Mouse (Mus musculus) MEL (cell line): Measurements from ENCODE around the gene Smad9. TPM values are rescaled to one million over a fixed set of nuclear protein-coding genes. Genes with fewer than 3 reads are reported as not detected.
A peak's percentile ranks its signal among the peaks of the same experiment; 100 is the strongest.

Experiments used
- DNase-seq: peaks from one replicate; pipeline ENCODE4 v3.0.0; 2011; ENCODE audit warnings: low read depth, low spot score
- H3K27ac ChIP-seq: 2 replicates; pipeline ENCODE4 v1.5.1; 2012; ENCODE audit warnings: low read depth, mild to moderate bottlenecking, control low read depth, low read length, moderate library complexity; ENCODE audit not compliant: control insufficient read depth
- H3K27me3 ChIP-seq, 2 experiments: fragments of 150-350 bp in 1 of 2; sonication (generic) in 1 of 2; 2 replicates each; pipeline ENCODE4 v1.6.1; 2012; ENCODE audit warnings: low read length in 2 of 2, mild to moderate bottlenecking in 2 of 2, improper control_type of control experiment in 1 of 2, moderate library complexity in 1 of 2; ENCODE audit not compliant: insufficient read depth in 2 of 2, control insufficient read depth in 1 of 2
- H3K36me3 ChIP-seq, 2 experiments: 2 replicates each; pipeline ENCODE4 v1.6.1; 2012 to 2014; ENCODE audit warnings: low read length in 2 of 2, improper control_type of control experiment in 1 of 2, inconsistent platforms in 1 of 2, mild to moderate bottlenecking in 1 of 2; ENCODE audit not compliant: insufficient read depth in 2 of 2, control insufficient read depth in 1 of 2
- H3K4me1 ChIP-seq, 2 experiments: fragments of 150-350 bp in 1 of 2; sonication (generic) in 1 of 2; 2 replicates each; pipeline ENCODE4 v1.6.1; 2012; ENCODE audit warnings: low read length in 2 of 2, improper control_type of control experiment in 1 of 2, mild to moderate bottlenecking in 1 of 2; ENCODE audit not compliant: insufficient read depth in 2 of 2, control insufficient read depth in 1 of 2
- H3K4me3 ChIP-seq, 2 experiments: fragments of 150-350 bp in 1 of 2; sonication (generic) in 1 of 2; 2 replicates each; pipeline ENCODE4 v1.5.1; 2012; ENCODE audit warnings: low read depth in 2 of 2, low read length in 2 of 2, mild to moderate bottlenecking in 2 of 2, moderate library complexity in 2 of 2, control low read depth in 1 of 2, improper control_type of control experiment in 1 of 2; ENCODE audit not compliant: control insufficient read depth in 1 of 2, insufficient read depth in 1 of 2
- H3K79me2 ChIP-seq: 2 replicates; pipeline ENCODE4 v1.6.1; 2012; ENCODE audit warnings: mild to moderate bottlenecking, low read length, moderate library complexity; ENCODE audit not compliant: control insufficient read depth, poor library complexity, insufficient read depth
- H3K9ac ChIP-seq: 2 replicates; pipeline ENCODE4 v1.6.1; 2012; ENCODE audit warnings: low read depth, mild to moderate bottlenecking, control low read depth, low read length, moderate library complexity; ENCODE audit not compliant: control insufficient read depth, poor library complexity, severe bottlenecking
- H3K9me3 ChIP-seq: fragments of 150-350 bp; sonication (generic); replicated peaks from 2 replicates; pipeline ENCODE4 v1.6.1; 2012; ENCODE audit warnings: mild to moderate bottlenecking, low read length, improper control_type of control experiment, moderate library complexity; ENCODE audit not compliant: insufficient read depth
- BHLHE40 ChIP-seq: IDR thresholded peaks from 2 replicates; pipeline ENCODE4 v1.6.1; 2012; ENCODE audit warnings: low read depth, mild to moderate bottlenecking, inconsistent platforms, low read length, improper control_type of control experiment, borderline replicate concordance
- CHD1 ChIP-seq: IDR thresholded peaks from 2 replicates; pipeline ENCODE4 v1.6.1; 2012; ENCODE audit warnings: low read depth, mild to moderate bottlenecking, inconsistent platforms, low read length, improper control_type of control experiment
- CHD2 ChIP-seq: IDR thresholded peaks from 2 replicates; pipeline ENCODE4 v1.6.1; 2011; ENCODE audit warnings: low read length, improper control_type of control experiment
- CTCF ChIP-seq, 3 experiments: IDR thresholded peaks in 2 of 3; conservative IDR thresholded peaks in 1 of 3; 2 replicates each; pipeline ENCODE4 v1.5.1; 2011 to 2012; ENCODE audit warnings: low read length in 3 of 3, low read depth in 2 of 3, mild to moderate bottlenecking in 2 of 3, improper control_type of control experiment in 1 of 3, inconsistent platforms in 1 of 3, mixed read lengths in 1 of 3, moderate library complexity in 1 of 3; ENCODE audit not compliant: control insufficient read depth in 1 of 3, insufficient read depth in 1 of 3, poor library complexity in 1 of 3, severe bottlenecking in 1 of 3
- ELF1 ChIP-seq: IDR thresholded peaks from 2 replicates; pipeline ENCODE4 v1.6.1; 2014; ENCODE audit warnings: low read depth, mild to moderate bottlenecking, inconsistent platforms, low read length, improper control_type of control experiment, moderate library complexity
- EP300 ChIP-seq, 2 experiments: IDR thresholded peaks; 2 replicates each; pipeline ENCODE4 v1.6.1; 2011; ENCODE audit warnings: improper control_type of control experiment in 2 of 2, low read length in 2 of 2, low read depth in 1 of 2, mild to moderate bottlenecking in 1 of 2
- ETS1 ChIP-seq: IDR thresholded peaks from 2 replicates; pipeline ENCODE4 v1.6.1; 2012; ENCODE audit warnings: low read depth, mild to moderate bottlenecking, inconsistent platforms, low read length, improper control_type of control experiment, moderate library complexity
- GABPA ChIP-seq: IDR thresholded peaks from 2 replicates; pipeline ENCODE4 v1.6.1; 2012; ENCODE audit warnings: low read depth, mild to moderate bottlenecking, inconsistent platforms, low read length, improper control_type of control experiment, moderate library complexity
- GATA1 ChIP-seq: IDR thresholded peaks from 2 replicates; pipeline ENCODE4 v1.6.1; 2011; ENCODE audit warnings: low read depth, low read length, improper control_type of control experiment
- HCFC1 ChIP-seq: IDR thresholded peaks from 2 replicates; pipeline ENCODE4 v1.6.1; 2012; ENCODE audit warnings: low read depth, mild to moderate bottlenecking, inconsistent platforms, low read length, improper control_type of control experiment, moderate library complexity
- JUND ChIP-seq: IDR thresholded peaks from 2 replicates; pipeline ENCODE4 v1.6.1; 2011; ENCODE audit warnings: low read depth, mild to moderate bottlenecking, improper control_type of control experiment, low read length
- MAX ChIP-seq: IDR thresholded peaks from 2 replicates; pipeline ENCODE4 v1.6.1; 2011; ENCODE audit warnings: low read length, improper control_type of control experiment
- MEF2A ChIP-seq: IDR thresholded peaks from 2 replicates; pipeline ENCODE4 v1.6.1; 2014; ENCODE audit warnings: low read depth, mild to moderate bottlenecking, inconsistent platforms, low read length, improper control_type of control experiment; ENCODE audit not compliant: poor library complexity, insufficient replicate concordance, severe bottlenecking; ENCODE audit errors: extremely low read depth
- MXI1 ChIP-seq: IDR thresholded peaks from 2 replicates; pipeline ENCODE4 v1.6.1; 2011; ENCODE audit warnings: mild to moderate bottlenecking, low read depth, low read length, improper control_type of control experiment
- MYB ChIP-seq: IDR thresholded peaks from 2 replicates; pipeline ENCODE4 v1.6.1; 2011; ENCODE audit warnings: mild to moderate bottlenecking, low read depth, low read length, improper control_type of control experiment
- MYC ChIP-seq: IDR thresholded peaks from 2 replicates; pipeline ENCODE4 v1.6.1; 2011; ENCODE audit warnings: low read depth, mild to moderate bottlenecking, low read length, improper control_type of control experiment, moderate library complexity
- NELFE ChIP-seq: IDR thresholded peaks from 2 replicates; pipeline ENCODE4 v1.6.1; 2011; ENCODE audit warnings: low read depth, low read length, improper control_type of control experiment
- POLR2A ChIP-seq, 2 experiments: IDR thresholded peaks; 2 replicates each; pipeline ENCODE4 v1.6.1; 2011 to 2012; ENCODE audit warnings: low read length in 2 of 2, mild to moderate bottlenecking in 2 of 2, control low read depth in 1 of 2, improper control_type of control experiment in 1 of 2, low read depth in 1 of 2, moderate library complexity in 1 of 2; ENCODE audit not compliant: control insufficient read depth in 1 of 2, insufficient read depth in 1 of 2, poor library complexity in 1 of 2
- RAD21 ChIP-seq: IDR thresholded peaks from 2 replicates; pipeline ENCODE4 v1.6.1; 2011; ENCODE audit warnings: mild to moderate bottlenecking, low read depth, low read length, improper control_type of control experiment
- RCOR1 ChIP-seq: IDR thresholded peaks from 2 replicates; pipeline ENCODE4 v1.6.1; 2012; ENCODE audit warnings: low read depth, mild to moderate bottlenecking, inconsistent platforms, low read length, improper control_type of control experiment
- SIN3A ChIP-seq: IDR thresholded peaks from 2 replicates; pipeline ENCODE4 v1.6.1; 2012; ENCODE audit warnings: low read length, improper control_type of control experiment, inconsistent platforms
- TAL1 ChIP-seq: IDR thresholded peaks from 2 replicates; pipeline ENCODE4 v1.6.1; 2012; ENCODE audit warnings: mild to moderate bottlenecking, inconsistent platforms, low read length, moderate library complexity, mixed read lengths
- TBP ChIP-seq: IDR thresholded peaks from 2 replicates; pipeline ENCODE4 v1.8.0; 2011; ENCODE audit warnings: low read depth, low read length, improper control_type of control experiment
- TCF12 ChIP-seq: IDR thresholded peaks from 2 replicates; pipeline ENCODE4 v1.6.1; 2014; ENCODE audit warnings: low read depth, mild to moderate bottlenecking, inconsistent platforms, low read length, improper control_type of control experiment, moderate library complexity
- UBTF ChIP-seq: IDR thresholded peaks from 2 replicates; pipeline ENCODE4 v1.6.1; 2012; ENCODE audit warnings: low read depth, mild to moderate bottlenecking, inconsistent platforms, low read length, improper control_type of control experiment, moderate library complexity, borderline replicate concordance; ENCODE audit not compliant: insufficient read depth
- USF1 ChIP-seq: IDR thresholded peaks from 2 replicates; pipeline ENCODE4 v1.6.1; 2014; ENCODE audit warnings: low read depth, mild to moderate bottlenecking, inconsistent platforms, low read length, improper control_type of control experiment, moderate library complexity
- polyA plus RNA-seq, 2 experiments: library from polyadenylated mRNA; stranded (reverse) in 1 of 2; unstranded in 1 of 2; fragments of >175 nt in 1 of 2; fragments of >200 nt in 1 of 2; gene quantifications; 2 replicates each; pipeline versions ENCODE4 v1.2.1 to v1.2.4; 2012; ENCODE audit warnings: low replicate concordance in 2 of 2, low read depth in 1 of 2; ENCODE audit not compliant: insufficient read length in 2 of 2, insufficient read depth in 1 of 2, missing spikeins in 1 of 2
- total RNA-seq: library from RNA; depleted of rRNA; stranded (reverse); fragments of 300-350 nt; gene quantifications from 2 replicates; pipeline ENCODE4 v1.2.3, GENCODE M21; 2012

Gene Smad9
- total and polyA plus RNA-seq, 3 experiments, result 0.01 TPM; not detected in 2

GRCm38 (mm10) chr3:54766811-54767210 lies 11.4 kb downstream of the Smad9 start:
- no peak for DNase-seq
- Histone ChIP-seq H3K27me3 (no peaks in the 10 kb centered on the region), H3K36me3 (peaks cover 0 to 4% of the 10 kb centered on the region in 2 experiments; a peak in 2 of 4 replicates), H3K4me3 (no peak overlapping the region), H3K79me2 (no peaks in the 10 kb centered on the region), H3K9me3 (no peaks in the 10 kb centered on the region), H3K4me1 (peaks cover 4 to 8% of the 10 kb centered on the region in 2 experiments), H3K27ac (no peak overlapping the region), H3K9ac (no peak overlapping the region)
- TF ChIP-seq CHD2 (no peak), ELF1 (no peak), MAX (no peak), ETS1 (no peak), JUND (no peak), NELFE (no peak), UBTF (no peak), MEF2A (no peak), HCFC1 (no peak), CTCF (IDR thresholded peaks at IDR 0.05 in 2 of 3, conservative IDR thresholded peaks at IDR 0.05 in 1 of 3; ENCODE audit: control insufficient read depth in 1 of 3, insufficient read depth in 1 of 3, low read depth in 2 of 3, low read length in 3 of 3, poor library complexity in 1 of 3, severe bottlenecking in 1 of 3) (no peak), USF1 (no peak), CHD1 (no peak), TCF12 (no peak), MYC (no peak), TAL1 (no peak), RAD21 (no peak), BHLHE40 (no peak), MXI1 (no peak), GABPA (no peak), TBP (no peak)

DNA sequence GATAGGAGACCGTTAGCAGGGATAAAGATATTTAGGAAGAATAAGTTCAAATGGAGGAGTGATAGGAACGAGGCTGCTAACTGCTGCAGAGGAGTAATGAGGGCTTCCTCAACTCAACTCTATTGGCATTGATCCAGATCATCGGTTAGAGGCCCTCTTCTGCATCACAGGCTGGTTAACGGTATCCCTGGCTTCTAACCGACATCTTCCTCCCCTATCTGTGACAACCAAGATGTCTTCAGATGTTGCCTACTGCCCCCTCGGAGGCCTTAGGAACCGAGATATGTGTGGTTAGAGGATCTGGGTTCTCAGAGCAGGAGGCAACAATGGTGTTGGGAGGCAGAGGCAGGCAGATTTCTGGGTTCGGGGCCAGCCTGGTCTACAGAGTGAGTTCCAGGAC lies 13.2 kb downstream of the Smad9 start:
- Histone ChIP-seq H3K9ac (no peak overlapping the region), H3K4me3 (no peak overlapping the region), H3K4me1 (peaks cover 4 to 8% of the 10 kb centered on the region in 2 experiments), H3K9me3 (no peaks in the 10 kb centered on the region), H3K79me2 (no peaks in the 10 kb centered on the region), H3K27me3 (no peaks in the 10 kb centered on the region), H3K36me3 (peaks cover 0 to 4% of the 10 kb centered on the region in 2 experiments; a peak in 2 of 4 replicates), H3K27ac (peak overlapping the region; percentile 21; the same call in 1 of the 2 replicates)
- DNase-seq, result peak; percentile 91
- TF ChIP-seq RCOR1, result peak; percentile 31; the same call in 1 of the 2 replicates
- TF ChIP-seq POLR2A (IDR thresholded peaks at IDR 0.05; ENCODE audit: control insufficient read depth in 1 of 2, insufficient read depth in 1 of 2, low read depth in 1 of 2, low read length in 2 of 2, poor library complexity in 1 of 2), result peak in 1 of 2 experiments; percentile 30; a peak in 1 of 4 replicates
- TF ChIP-seq MEF2A, result no peak
- TF ChIP-seq ETS1, result peak; percentile 31; the same call in 1 of the 2 replicates
- peak; percentile 95 for TF ChIP-seq MYB
- 0 out of 2 replicates have a peak, but pooled peaks have one; percentile 5 for TF ChIP-seq TBP
- TF ChIP-seq HCFC1, result no peak
- no peak for TF ChIP-seq JUND
- no peak for TF ChIP-seq UBTF
- peak; percentile 46; the same call in 1 of the 2 replicates for TF ChIP-seq GATA1
- TF ChIP-seq SIN3A, result 0 out of 2 replicates have a peak, but pooled peaks have one; percentile 31
- TF ChIP-seq MYC, result no peak
- TF ChIP-seq TCF12, result peak; percentile 78
- TF ChIP-seq EP300 (IDR thresholded peaks at IDR 0.05; ENCODE audit: low read depth in 1 of 2, low read length in 2 of 2), result peak; percentile 64 to 92; a peak in 3 of 4 replicates
